Mouse (Mus musculus) stomach, postnatal 0 days (tissue): ENCODE measurements around the gene Rhbdd1.

Experiments used
- CTCF ChIP-seq: IDR thresholded peaks from 2 replicates; pipeline ENCODE4 v1.5.1; 2016; ENCODE audit warnings: antibody characterized with exemption, low read depth, mild to moderate bottlenecking, moderate library complexity
- EP300 ChIP-seq: optimal IDR thresholded peaks from 2 replicates; pipeline ENCODE3; 2016; ENCODE audit warnings: antibody characterized with exemption

- TF ChIP-seq CTCF = no peak
- no peak for TF ChIP-seq EP300
These were observed 484 bp downstream of the Rhbdd1 start for GRCm38 (mm10) chr1:82316746-82317126.
